Mouse (Mus musculus) ES-Bruce4 (cell line): ENCODE measurements around the gene Rabgap1.

Experiments
- EP300 ChIP-seq: IDR thresholded peaks from 2 replicates; pipeline ENCODE4 v1.6.1; 2011; ENCODE audit warnings: low read depth, low read length; ENCODE audit not compliant: insufficient read depth
- POLR2A ChIP-seq: IDR thresholded peaks from one replicate; pipeline ENCODE4 v1.8.1; 2011; ENCODE audit warnings: low read length; ENCODE audit not compliant: insufficient read depth

GRCm38 (mm10) chr2:37518561-37519285, 75.6 kb downstream of the Rabgap1 start:
- no peak for TF ChIP-seq POLR2A
- no peak for TF ChIP-seq EP300
